Mouse (Mus musculus) gastrocnemius, adult 8-10 months (tissue): ENCODE measurements around the gene Olfr434. TPM values are rescaled to one million over a fixed set of nuclear protein-coding genes. Genes with fewer than 3 reads are reported as not detected.
"Not testable (repeated sequence)": the region's sequence is repeated elsewhere in the genome, so short reads cannot be mapped to it uniquely, and the experiment has no call there.

Experiments
- DNase-seq, 2 experiments: peaks; one replicate each; pipeline ENCODE4 v3.0.0; 2022; ENCODE audit warnings: low spot score in 2 of 2
- total RNA-seq, 4 experiments: library from RNA; stranded (reverse); gene quantifications; 2 replicates each; pipeline ENCODE4 v1.2.4; 2022

The Olfr434 gene
- not detected for total RNA-seq

DNA sequence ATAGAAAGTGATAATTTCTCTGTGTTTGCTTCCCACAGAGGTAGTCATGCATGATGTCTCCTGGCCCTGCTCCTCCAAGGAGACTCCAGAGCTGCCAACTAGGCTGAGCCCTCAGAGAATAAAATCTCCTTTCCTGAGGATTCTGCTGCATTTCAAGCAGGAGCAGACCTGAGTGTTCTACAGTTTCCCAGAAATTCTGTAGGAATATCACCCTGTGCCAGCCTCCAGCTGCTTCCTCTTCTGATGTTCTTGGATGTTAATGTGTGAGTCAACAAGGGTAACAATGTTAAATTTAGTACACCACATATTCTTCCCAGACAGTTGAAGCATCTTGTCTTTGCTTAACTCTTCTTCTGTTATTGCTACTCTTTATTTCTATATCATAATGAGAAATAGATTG lies at the start of gene Olfr434:
Olfr434 (plus strand) TSS at position 149 of the 400 bp plus-strand sequence.
- not testable (repeated sequence) for DNase-seq

DNA sequence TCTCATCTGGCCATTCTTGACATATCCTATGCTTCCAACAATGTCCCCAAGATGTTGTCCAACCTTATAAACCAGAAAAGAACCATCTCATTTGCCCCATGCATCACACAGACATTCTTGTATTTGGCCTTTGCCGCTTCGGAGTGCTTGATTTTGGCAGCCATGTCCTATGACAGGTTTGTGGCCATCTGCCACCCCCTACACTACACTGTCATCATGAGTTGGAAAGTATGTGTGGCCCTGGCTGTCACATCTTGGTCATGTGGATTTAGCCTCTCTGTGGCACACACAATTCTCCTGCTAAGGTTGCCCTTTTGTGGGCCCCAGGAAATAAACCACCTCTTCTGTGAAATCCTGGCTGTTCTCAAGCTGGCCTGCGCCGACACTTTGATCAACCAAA lies 45.6 kb upstream of the Olfr434 start:
- no peak for DNase-seq

DNA sequence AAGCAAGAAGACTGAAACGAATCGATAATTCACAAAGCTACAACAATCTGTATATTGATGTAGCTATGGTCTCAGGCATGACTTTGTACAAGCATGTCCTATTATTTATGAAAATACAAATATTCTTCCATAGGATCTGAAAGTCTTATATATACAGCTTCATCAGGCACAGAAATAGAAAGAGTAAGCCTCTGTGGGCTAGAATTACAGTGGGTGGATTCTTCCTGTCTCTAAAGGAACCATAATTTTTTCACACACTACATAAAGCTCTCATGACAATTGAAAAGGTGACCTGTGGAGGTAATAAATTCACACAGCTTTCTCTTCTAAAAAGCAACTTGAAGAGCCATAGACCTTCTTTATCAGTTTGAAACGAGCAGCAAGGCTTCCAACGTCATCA lies 41.0 kb upstream of the Olfr434 start, which contains the start of gene Olfr13:
Olfr13 (plus strand) TSS at position 301 of the 400 bp plus-strand sequence.
- DNase-seq = no peak

DNA sequence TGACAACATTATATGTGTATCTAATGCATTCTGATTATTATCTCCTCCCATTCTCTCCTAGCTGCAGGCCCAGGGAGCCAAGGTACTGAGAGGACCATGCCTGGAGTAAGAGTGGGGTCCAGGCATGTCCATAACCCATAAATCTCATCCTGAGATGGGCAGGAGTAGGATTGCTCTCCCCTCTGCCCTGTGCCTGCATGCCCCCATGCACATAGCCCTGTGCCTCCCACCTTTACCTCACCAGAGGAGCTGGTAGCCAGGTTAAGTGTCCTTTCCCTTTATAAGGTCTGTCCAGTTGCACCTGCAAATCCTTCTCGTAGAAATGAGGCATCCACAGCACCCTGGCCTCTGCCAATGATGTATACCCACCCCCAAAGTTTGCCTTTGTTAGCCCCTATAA lies 34.7 kb upstream of the Olfr434 start:
- DNase-seq = no peak

DNA sequence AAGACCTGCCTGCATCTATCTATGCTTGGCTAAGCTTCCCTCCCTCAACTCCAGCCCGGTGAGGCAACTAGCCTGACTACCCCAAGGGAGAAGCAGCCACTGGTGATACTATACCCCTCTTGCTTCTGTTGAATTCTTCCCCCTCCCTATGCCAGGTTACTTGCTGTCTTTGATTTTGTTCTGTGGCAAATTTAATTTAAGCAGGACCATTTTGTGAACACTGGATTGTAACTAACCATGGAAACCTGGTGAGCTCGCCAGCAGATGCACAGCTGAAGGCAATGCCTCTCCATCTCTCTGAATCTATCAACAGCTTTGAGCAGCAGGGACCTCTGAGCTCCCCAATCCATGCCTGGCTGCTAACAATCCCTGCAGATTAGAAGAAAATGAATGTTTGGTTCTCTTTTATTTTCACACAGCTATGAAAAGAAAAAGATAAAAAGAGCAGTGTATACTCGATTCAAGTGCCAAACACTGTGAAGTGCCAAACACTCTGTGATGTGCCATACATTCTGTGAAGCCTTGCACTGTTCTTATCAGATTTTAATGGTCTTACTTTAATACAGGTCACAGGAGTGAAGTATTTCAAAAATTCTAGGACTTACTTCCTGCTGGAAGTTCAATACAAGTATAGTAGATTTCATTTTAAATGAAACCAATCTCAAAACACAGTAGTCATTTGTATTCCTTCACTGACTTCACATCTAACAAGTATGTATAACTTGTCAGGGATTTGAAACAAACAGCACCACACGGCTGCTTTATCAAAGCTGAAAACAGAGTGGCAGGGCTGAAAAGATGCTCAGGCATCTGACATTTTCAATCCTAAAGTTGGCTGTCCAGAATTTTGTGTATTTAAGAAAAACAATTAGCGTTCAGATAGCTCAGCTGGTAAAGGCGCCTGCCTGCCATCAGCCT lies 34.0 kb upstream of the Olfr434 start:
- no peak for DNase-seq

DNA sequence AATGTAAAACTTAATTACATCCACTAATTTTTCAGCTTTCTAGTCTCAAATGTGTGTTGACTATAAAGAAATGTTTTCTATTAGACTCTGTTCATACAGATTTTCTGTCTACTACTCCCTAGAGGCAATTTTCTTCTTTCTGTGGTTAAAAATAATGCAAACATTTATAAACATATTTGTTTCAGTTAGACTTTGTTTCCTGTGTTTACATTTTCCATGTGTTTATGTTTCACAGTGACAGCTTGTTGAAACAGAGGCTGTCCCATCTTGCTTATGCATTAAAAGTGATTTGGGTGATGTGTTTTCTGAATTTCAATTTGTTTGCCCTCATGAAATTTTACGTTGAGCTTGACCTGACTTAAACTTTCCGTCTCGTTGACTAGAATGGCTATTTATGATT lies 21.8 kb upstream of the Olfr434 start:
- DNase-seq = no peak

DNA sequence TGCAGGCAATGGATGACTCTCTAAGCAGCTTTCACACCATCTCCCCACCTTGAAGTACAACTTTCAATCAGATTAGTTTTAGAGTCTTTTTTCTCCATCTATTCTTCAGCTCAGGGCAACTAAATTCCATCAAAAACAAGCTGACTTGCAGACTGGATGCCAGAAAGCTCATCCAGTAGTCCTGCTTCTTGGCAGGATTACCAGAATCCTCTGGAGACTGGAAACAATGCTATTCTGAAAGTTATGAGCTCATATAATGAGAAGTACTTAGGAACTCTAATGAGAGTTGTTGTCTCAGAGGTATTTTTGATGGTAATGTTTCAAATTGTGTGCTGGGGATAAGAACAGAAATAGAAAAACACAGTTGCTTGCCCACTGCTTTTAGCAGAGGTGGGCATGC lies 16.0 kb upstream of the Olfr434 start, which contains the start of gene Olfr435:
Olfr435 (plus strand) TSS at position 366 of the 400 bp plus-strand sequence.
- no peak for DNase-seq

DNA sequence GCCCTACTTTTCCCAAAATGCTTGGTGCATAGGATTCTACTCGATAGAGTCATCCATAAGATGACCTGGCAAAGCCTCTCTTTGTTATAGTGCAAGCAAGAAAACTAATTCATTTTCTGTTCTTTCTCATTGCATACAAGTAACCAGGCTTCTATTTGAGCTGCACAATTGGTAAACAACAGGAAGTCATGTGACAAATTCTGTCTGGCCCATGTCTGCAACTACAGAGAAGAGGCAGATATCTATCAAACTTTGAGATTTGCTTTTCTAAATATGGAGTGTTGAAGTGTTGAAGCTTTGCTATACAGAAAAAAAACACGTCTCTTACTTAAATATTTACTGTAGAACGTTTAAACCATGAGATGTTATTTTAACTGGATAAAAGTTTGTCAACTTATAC lies 14.7 kb upstream of the Olfr434 start:
- no peak for DNase-seq

DNA sequence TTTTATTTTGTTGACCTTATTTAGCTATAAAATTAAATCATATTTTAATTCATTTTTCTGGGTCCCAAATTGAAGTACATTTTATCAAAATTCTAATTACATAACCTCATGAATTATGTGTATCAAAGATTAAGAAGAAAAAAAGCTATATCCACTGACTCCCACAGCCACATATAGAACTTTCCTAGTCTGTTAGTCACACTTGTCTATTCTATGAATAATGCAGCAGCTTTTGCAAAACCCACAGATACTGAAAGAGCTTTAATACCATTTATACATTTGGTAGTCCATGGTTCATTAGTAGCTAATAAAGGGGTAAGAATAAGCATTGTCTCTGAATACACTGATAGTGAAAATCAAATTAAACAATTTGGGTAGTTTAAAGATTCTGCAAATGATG lies 10.0 kb upstream of the Olfr434 start:
- no peak for DNase-seq

DNA sequence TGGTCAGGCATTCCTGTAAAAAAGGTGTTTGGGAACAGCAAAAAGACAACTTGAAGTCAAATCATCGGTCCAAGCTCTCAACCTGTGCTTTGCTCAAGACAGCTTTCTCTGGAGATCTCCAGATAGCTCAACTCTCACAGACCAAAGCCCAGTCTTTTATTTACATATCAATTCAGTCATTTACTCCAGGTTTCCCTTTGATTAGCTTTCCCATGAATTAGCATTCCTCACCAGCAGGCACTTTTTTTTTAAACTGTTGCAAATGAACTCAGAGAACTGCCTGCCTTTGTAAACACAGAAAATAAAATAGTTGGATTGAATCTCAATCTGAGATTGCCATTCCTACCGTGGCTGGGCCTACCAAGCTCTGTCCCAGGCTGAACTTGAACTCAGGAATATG lies 7.5 kb upstream of the Olfr434 start:
- no peak for DNase-seq

DNA sequence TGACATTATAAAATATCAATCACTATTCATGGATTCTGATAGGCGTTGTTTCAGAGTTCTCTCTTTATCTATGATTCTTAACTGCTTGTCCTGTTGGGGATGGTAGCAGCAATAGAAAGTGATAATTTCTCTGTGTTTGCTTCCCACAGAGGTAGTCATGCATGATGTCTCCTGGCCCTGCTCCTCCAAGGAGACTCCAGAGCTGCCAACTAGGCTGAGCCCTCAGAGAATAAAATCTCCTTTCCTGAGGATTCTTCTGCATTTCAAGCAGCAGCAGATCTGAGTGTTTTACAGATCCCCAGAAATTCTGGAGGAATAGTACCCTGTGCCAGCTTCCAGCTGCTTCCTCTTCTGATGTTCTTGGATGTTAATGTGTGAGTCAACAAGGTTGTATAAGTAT lies 18.4 kb downstream of the Olfr434 start, which contains the start of gene Olfr47:
Olfr47 (plus strand) TSS at position 275 of the 400 bp plus-strand sequence.
- not testable (repeated sequence) for DNase-seq

DNA sequence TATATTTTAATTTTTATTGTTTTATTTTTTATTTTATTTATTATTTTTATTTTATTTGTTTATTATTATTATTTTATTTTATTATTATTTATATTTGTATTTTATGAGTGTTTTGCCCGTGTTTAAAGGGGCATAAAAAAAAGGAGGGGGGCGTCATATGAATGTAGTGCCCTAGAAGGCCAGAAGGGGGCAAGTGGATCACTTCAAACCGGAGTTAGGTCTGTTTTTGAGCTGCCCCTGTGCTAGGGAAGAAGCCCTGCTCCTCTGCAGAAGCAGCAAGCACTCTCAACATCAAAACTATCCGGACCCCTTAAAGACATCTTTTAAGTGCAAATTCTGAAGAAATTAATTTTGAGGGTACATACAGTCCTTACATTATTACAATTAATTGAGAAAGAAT lies 29.2 kb downstream of the Olfr434 start:
- DNase-seq = no peak

DNA sequence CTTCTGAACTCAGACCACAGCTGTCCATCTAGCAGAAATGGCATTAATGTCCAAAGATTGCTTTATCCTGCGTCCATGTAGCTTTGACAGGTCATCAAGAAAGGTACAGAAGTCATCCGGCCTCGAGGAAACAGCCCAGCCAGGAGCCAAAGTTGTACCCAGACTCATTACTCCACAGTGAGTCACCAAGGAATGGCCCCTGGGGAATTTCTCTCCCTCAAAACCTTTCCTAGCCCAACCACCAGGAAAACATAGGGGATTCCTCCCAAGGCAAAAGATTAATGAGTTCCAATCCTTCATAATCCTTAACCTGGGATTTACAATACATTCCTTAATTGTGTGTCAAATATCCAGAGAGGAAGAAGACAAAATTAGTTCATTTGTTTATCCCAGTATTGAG lies 34.6 kb downstream of the Olfr434 start:
- DNase-seq = no peak

DNA sequence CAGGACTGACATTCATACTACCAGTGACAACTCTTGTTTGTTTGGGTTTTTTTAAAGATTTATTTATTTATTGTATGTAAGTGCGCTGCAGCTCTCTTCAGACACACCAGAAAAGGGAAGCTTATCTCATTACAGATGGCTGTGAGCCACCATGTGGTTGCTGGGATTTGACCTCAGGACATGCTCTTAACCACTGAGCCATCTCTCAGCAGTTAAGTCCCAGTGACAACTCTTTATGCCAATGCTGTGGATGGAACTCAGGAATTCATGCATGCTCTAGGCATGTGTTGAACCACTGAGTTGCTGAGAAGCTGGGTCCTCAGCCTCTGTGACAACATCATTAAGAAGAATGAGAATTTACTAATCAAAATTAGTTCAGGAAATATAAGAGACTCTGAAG lies 40.2 kb downstream of the Olfr434 start:
- DNase-seq = no peak

DNA sequence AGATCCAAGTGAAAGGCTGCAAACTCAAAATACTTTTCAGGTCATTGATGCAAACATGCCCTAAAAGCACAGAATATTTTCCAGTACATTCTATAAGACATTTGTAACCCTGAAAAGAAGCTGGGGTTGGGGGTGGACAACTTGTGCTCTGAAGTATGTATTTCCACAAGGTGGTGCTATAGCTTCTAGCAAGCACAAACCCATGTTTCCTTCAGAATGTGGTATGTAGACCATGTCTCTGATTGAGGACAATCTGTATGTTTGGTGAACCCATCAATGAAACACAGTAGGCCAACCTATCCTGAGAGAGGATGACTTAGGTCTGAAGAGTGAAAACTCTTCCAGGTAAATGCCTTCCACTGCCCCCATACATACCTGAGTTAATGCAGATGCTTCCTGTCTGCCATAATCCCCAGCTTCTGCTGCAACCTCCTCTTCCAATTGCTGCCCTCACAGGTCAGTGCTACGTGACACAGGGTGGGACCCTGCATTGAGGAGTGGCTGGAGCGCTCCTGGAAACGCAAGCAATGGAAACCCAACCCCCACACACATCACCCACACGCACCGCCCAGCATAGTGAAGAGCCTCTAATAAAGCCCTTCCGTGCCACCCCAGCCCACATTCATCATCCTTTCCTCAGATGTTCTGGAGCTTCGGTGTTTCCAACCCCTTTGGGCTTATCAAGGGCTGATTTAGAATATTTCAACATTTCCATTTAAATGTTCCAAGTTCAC lies 41.5 kb downstream of the Olfr434 start:
- DNase-seq = no peak

DNA sequence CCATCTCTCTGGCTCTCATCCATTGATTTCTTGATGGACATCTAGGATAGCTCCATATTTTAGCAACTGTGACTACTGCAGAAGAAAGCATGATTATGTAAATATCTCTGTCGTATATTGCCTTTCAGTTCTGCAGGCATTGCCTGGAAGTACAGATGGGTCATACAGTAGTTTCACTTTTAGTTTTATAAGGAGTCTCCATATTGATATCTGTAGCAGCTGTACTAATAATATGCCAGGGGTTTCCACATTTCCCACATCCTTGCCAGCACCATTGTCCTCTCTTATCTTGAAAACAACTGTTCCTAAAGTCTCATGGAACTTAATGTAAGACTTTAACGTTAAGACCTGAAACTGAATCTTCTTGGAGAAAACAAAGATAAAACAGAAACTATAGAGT lies 47.9 kb downstream of the Olfr434 start:
- no peak for DNase-seq

DNA sequence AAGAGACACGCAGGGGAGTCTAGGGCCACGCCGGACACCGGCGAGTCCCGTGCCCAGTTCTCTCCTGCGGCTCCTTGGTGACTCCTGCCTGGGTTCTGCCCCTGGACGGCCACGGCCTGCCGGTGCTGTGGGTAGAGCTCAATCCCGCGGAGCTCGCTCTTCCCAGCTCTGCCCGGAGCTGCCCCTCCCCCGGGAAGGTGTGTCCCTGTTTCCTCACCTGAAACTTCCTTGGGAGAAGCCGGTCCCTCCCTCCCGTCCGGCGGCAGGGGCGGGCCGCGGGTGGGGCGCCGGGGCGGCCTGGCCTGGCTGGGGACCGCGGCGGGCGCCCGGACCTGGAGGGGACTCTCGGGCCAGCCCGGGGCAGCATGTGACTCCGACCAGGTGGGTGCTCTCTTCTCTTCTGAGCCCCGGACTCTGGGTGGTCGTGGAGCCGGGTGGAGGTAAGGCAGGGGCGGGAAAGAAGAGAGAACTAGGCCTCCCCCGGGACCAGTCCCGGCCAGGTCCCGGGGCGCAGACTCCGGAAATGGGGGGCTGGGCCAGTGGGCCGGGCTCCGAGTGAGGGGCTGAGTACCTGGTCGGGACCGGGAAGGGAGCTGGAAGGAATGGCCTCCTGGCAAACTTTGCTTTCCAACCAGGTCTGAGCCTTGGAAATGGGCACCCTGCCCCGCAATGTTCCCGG lies 52.7 kb downstream of the Olfr434 start, which contains the start of gene Arhgef5:
Arhgef5 (plus strand) TSS at position 220 of the 679 bp plus-strand sequence.
- DNase-seq = no peak

DNA sequence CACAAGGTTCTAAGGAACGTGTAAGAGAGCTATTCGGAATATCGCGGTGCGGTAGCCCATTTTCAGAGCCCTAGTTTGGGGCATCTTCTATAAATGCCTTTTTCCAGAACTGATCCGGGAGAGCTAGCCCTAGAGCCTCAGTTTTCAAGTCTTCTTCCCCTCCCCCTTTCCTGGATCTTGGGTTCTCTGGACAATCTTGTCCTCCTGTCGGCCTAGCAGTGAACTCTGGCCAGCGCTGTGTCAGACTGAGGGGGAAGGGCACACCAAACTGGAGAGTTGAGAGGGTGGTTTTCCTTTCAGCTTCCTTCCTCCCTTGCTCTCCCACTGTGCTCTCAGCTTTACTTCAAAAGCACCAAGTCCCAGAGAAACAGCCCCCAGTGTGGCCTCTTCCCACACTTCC lies 53.5 kb downstream of the Olfr434 start:
- DNase-seq = no peak
